Mouse (Mus musculus): ENCODE data around the gene Dchs1.

Gene Dchs1

GRCm38 (mm10) chr7:105784556-105784955 lies 2.9 kb downstream of the Dchs1 start:
- no peak for DNase-seq (ENCODE audit: low spot score in 2 of 2)

GRCm38 (mm10) chr7:105783861-105784260 lies 3.6 kb downstream of the Dchs1 start:
- DNase-seq (ENCODE audit: low spot score in 2 of 2) = no peak

GRCm38 (mm10) chr7:105778553-105779265 lies 8.7 kb downstream of the Dchs1 start:
- no peak for DNase-seq (ENCODE audit: low spot score in 2 of 2)

- no peak for DNase-seq (ENCODE audit: low spot score in 2 of 2)
These were observed 9.5 kb downstream of the Dchs1 start for GRCm38 (mm10) chr7:105777797-105778552.

GRCm38 (mm10) chr7:105777316-105777715 lies 10.1 kb downstream of the Dchs1 start:
- DNase-seq (ENCODE audit: low spot score in 2 of 2) = no peak

GRCm38 (mm10) chr7:105776026-105776425 lies 11.4 kb downstream of the Dchs1 start:
- no peak for DNase-seq (ENCODE audit: low spot score in 2 of 2)

- no peak for DNase-seq (ENCODE audit: low spot score in 2 of 2)
These were observed 12.8 kb downstream of the Dchs1 start for GRCm38 (mm10) chr7:105774661-105775060.

- no peak for DNase-seq (ENCODE audit: low spot score in 2 of 2)
These were observed 14.4 kb downstream of the Dchs1 start for GRCm38 (mm10) chr7:105773041-105773440.

GRCm38 (mm10) chr7:105772331-105772730 lies 15.1 kb downstream of the Dchs1 start:
- DNase-seq (ENCODE audit: low spot score in 2 of 2) = no peak

GRCm38 (mm10) chr7:105769959-105770358 lies 17.5 kb downstream of the Dchs1 start:
- DNase-seq (ENCODE audit: low spot score in 2 of 2) = no peak

GRCm38 (mm10) chr7:105767729-105768165 lies 19.7 kb downstream of the Dchs1 start:
- no peak for DNase-seq (ENCODE audit: low spot score in 2 of 2)

- no peak for DNase-seq (ENCODE audit: low spot score in 2 of 2)
These were observed 23.1 kb downstream of the Dchs1 start for GRCm38 (mm10) chr7:105764331-105764730.

GRCm38 (mm10) chr7:105762517-105763270 lies 24.8 kb downstream of the Dchs1 start:
- no peak for DNase-seq (ENCODE audit: low spot score in 2 of 2)

GRCm38 (mm10) chr7:105761813-105762484 lies 25.5 kb downstream of the Dchs1 start:
- no peak for DNase-seq (ENCODE audit: low spot score in 2 of 2)

GRCm38 (mm10) chr7:105753281-105753680 lies 34.2 kb downstream of the Dchs1 start:
- DNase-seq (ENCODE audit: low spot score in 2 of 2) = no peak

- DNase-seq (ENCODE audit: low spot score in 2 of 2) = no peak
These were observed 34.7 kb downstream of the Dchs1 start for GRCm38 (mm10) chr7:105752716-105753115.

GRCm38 (mm10) chr7:105751491-105752433 lies 35.7 kb downstream of the Dchs1 start, which contains the start of gene Tpp1:
Gene Tpp1 (minus strand): TSS chr7:105752235.
- DNase-seq (ENCODE audit: low spot score in 2 of 2) = peak; percentile 94 to 98

GRCm38 (mm10) chr7:105747776-105748175 lies 39.7 kb downstream of the Dchs1 start:
- DNase-seq (ENCODE audit: low spot score in 2 of 2) = no peak

- DNase-seq (ENCODE audit: low spot score in 2 of 2) = peak; percentile 86 to 87
These were observed 43.4 kb downstream of the Dchs1 start, which contains the start of gene Taf10 for GRCm38 (mm10) chr7:105743926-105744590. Gene Taf10 (minus strand): TSS chr7:105744361.
